Mouse (Mus musculus) erythroblast, embryonic 14.5 days (primary cell): ENCODE measurements at regions not wholly inside any gene's neighbourhood (a gene's known extent, or its start where the extent isn't known, plus 50 kb on each side); places are given as distances from the start of the nearest gene placed in this dataset.

Experiments
- GATA1 ChIP-seq: IDR thresholded peaks from 2 replicates; pipeline ENCODE4 v1.6.1; 2012; ENCODE audit warnings: low read length, inconsistent platforms, mixed read lengths
- TAL1 ChIP-seq: IDR thresholded peaks from 3 replicates; pipeline ENCODE4 v1.6.1; 2012; ENCODE audit warnings: low read length, inconsistent platforms, mixed read lengths

- TF ChIP-seq TAL1: no peak
- TF ChIP-seq GATA1: no peak
These were observed 390.0 kb downstream of the Rwdd3 start for GRCm38 (mm10) chr3:120781486-120781885.
